Mouse (Mus musculus): ENCODE measurements around the gene Wdr86. TPM values are rescaled to one million over a fixed set of nuclear protein-coding genes. Genes with fewer than 3 reads are reported as not detected.

The Wdr86 gene
- polyA plus RNA-seq, 1 experiment from 2014 or later: 10.1 TPM

Other genes with a start within 250 kb of the Wdr86 start
- 1.1 and 1.2 TPM in 2 replicates for gene Gbx1, start 203.5 kb downstream of the Wdr86 start, polyA plus RNA-seq (2016; fragmentation: Nextera tagmentation; extraction: Ambion mirVana)
- gene Asb10, start 189.7 kb downstream of the Wdr86 start, polyA plus RNA-seq (2016; fragmentation: Nextera tagmentation; extraction: Ambion mirVana): 0.10 TPM in 1 of 2 replicates, not detected in the other
- gene 4931409K22Rik, start 173.9 kb downstream of the Wdr86 start, polyA plus RNA-seq (2016; fragmentation: Nextera tagmentation; extraction: Ambion mirVana): 0.24 and 0.37 TPM in 2 replicates
- 141 and 142 TPM in 2 replicates for gene Abcf2, start 153.3 kb downstream of the Wdr86 start, polyA plus RNA-seq (2016; fragmentation: Nextera tagmentation; extraction: Ambion mirVana)
- 18.7 and 18.8 TPM in 2 replicates for gene Chpf2, start 144.0 kb downstream of the Wdr86 start, polyA plus RNA-seq (2016; fragmentation: Nextera tagmentation; extraction: Ambion mirVana)
- 101 and 113 TPM in 2 replicates for gene Smarcd3, start 106.3 kb downstream of the Wdr86 start, polyA plus RNA-seq (2016; fragmentation: Nextera tagmentation; extraction: Ambion mirVana)
- gene Nub1, start 45.2 kb downstream of the Wdr86 start, polyA plus RNA-seq (2016; fragmentation: Nextera tagmentation; extraction: Ambion mirVana): 36.4 and 39.2 TPM in 2 replicates
- gene Crygn, start 27.3 kb upstream of the Wdr86 start, polyA plus RNA-seq (2016; fragmentation: Nextera tagmentation; extraction: Ambion mirVana): not detected in 2 replicates
- 188 and 201 TPM in 2 replicates for gene Rheb, start 111.9 kb upstream of the Wdr86 start, polyA plus RNA-seq (2016; fragmentation: Nextera tagmentation; extraction: Ambion mirVana)

Data from forebrain, embryonic 12.5 days (tissue).